Mouse (Mus musculus) adipose tissue, adult 10 weeks (tissue): Measurements from ENCODE around the gene Ccdc70. TPM values are rescaled to one million over a fixed set of nuclear protein-coding genes. Genes with fewer than 3 reads are reported as not detected.

Source experiments
- polyA plus RNA-seq: library from polyadenylated mRNA; stranded (reverse); fragments of 350-450 nt; fragmentation: Illumina TruSeq; extraction: RNeasy Lipid Tissue Mini Kit (QIAGEN cat#74804); gene quantifications from one replicate; pipeline ENCODE4 v1.2.3, GENCODE M21; 2014; ENCODE audit warnings: low read depth, low replicate concordance

Gene Ccdc70
- 4.4 TPM for polyA plus RNA-seq

GRCm38 (mm10) chr8:21969475-21969874 is at the start of gene Ccdc70:
Gene Ccdc70 (plus strand): TSS chr8:21969775.

GRCm38 (mm10) chr8:21932610-21933009 is 37.0 kb upstream of the Ccdc70 start, which contains the start of gene Defb15:
Gene Defb15 (minus strand): TSS chr8:21932710.

GRCm38 (mm10) chr8:21938052-21938451 is 31.5 kb upstream of the Ccdc70 start, which contains the start of gene Defb35:
Gene Defb35 (plus strand): TSS chr8:21938352.

GRCm38 (mm10) chr8:21946462-21946861 is 23.1 kb upstream of the Ccdc70 start, which contains the start of gene Defb13:
Gene Defb13 (plus strand): TSS chr8:21946762.

GRCm38 (mm10) chr8:21958414-21958813 is 11.2 kb upstream of the Ccdc70 start, which contains the start of gene Fam90a1a:
Gene Fam90a1a (plus strand): TSS chr8:21958714.

Other genes starting within 250 kb of the Ccdc70 start
- 1.1 TPM for gene Defa24, start 235.3 kb upstream of the Ccdc70 start, polyA plus RNA-seq
- not detected for gene Defb50, start 146.2 kb upstream of the Ccdc70 start, polyA plus RNA-seq
- gene Defb2, start 129.8 kb upstream of the Ccdc70 start, polyA plus RNA-seq: 235 TPM
- 21.5 TPM for gene Defb10, start 110.9 kb upstream of the Ccdc70 start, polyA plus RNA-seq
- gene Defb9, start 84.4 kb upstream of the Ccdc70 start, polyA plus RNA-seq: 17.0 TPM
- gene Defb11, start 63.4 kb upstream of the Ccdc70 start, polyA plus RNA-seq: 172 TPM
- 1,651 TPM for gene Defb15, start 37.1 kb upstream of the Ccdc70 start, polyA plus RNA-seq
- gene Defb35, start 31.4 kb upstream of the Ccdc70 start, polyA plus RNA-seq: not detected
- 28.2 TPM for gene Defb13, start 23.0 kb upstream of the Ccdc70 start, polyA plus RNA-seq
- gene Fam90a1a, start 11.1 kb upstream of the Ccdc70 start, polyA plus RNA-seq: 0.31 TPM
- 0.17 TPM for gene Atp7b, start 90.5 kb downstream of the Ccdc70 start, polyA plus RNA-seq
- 9.1 TPM for gene Alg11, start 90.9 kb downstream of the Ccdc70 start, polyA plus RNA-seq
- gene Nek5, start 155.3 kb downstream of the Ccdc70 start, polyA plus RNA-seq: 1.5 TPM
- 2.4 TPM for gene Nek3, start 196.7 kb downstream of the Ccdc70 start, polyA plus RNA-seq
- 1.8 TPM for gene Ckap2, start 216.0 kb downstream of the Ccdc70 start, polyA plus RNA-seq
- 15.9 TPM for gene Vps36, start 223.0 kb downstream of the Ccdc70 start, polyA plus RNA-seq